Mouse (Mus musculus) stomach, adult 2 months (tissue): ENCODE measurements around the gene Sall2. TPM values are rescaled to one million over a fixed set of nuclear protein-coding genes. Genes with fewer than 3 reads are reported as not detected.

ENCODE experiments used
- polyA plus RNA-seq: library from polyadenylated mRNA; depleted of rRNA; stranded (reverse); fragments of >200 nt; gene quantifications from 2 replicates; pipeline ENCODE4 v1.2.3, GENCODE M21; 2012; rRNA removed

Gene Sall2
- 0.73 and 0.97 TPM in 2 replicates for polyA plus RNA-seq

DNA sequence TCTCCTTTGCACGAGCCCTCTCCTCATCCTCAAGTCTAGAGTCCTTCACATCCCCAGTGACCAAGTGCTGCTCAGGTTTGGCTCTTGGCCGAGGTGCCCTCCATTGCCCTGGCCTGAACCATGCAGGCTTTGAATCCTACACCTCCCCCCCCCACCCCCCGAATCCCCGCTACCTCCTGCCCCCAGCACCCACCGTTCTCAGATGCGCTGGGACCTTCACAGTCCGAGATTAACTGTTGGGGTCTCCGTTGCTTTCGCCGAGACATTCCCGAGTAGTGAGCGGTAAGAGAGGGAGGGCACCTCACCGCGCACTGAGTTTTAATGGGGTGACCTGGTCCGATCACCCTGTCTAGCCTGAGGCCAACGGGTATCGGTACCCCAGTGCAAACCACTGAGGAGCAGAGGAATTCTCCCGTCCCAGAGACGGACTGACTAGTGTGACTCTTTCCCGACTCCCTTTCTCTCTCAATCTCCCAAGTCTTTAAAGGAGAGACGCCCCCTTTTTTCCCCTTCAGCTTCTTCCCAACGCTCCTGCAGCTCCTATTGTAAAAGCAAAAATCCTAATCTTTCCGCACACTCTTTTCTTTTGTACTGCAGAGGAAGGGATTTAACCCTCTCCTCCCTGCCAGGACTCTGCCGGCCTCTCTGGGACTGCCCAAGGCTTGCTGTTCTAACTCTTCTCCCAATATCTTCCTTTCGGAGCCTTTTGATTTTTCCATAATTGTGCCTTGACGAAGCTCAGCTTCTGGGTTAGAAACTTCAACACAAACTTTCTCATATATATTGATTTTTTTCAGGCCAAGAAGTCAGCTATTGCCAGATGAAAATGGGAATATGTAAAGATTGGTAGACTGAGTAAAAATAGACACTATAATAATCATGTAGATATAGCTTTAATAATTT, at the start of gene Sall2:
Gene Sall2 (minus strand): TSS at position 853 of the 903 bp plus-strand sequence.

DNA sequence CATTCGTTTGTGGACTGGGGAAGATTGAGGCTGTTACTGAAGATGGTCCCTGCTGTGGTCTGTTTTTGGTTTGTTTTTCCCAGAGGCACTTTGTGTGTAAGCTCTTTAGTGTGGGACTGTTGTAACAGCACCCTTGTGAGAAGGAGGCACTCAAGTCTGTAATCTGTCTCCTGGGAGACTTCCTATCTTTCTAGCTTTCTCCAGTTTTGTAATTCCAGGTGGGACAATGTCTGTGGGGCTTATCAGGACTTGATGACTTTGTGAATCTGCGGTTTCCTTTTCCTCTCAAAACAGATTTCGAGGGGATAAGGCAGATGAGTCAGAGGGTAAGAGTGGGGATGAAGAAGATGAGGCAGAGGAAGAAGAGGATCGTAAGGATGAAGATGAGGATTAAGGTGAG, 27.7 kb upstream of the Sall2 start, which contains the start of gene Olfr1513:
Gene Olfr1513 (minus strand): TSS at position 101 of the 400 bp plus-strand sequence.

DNA sequence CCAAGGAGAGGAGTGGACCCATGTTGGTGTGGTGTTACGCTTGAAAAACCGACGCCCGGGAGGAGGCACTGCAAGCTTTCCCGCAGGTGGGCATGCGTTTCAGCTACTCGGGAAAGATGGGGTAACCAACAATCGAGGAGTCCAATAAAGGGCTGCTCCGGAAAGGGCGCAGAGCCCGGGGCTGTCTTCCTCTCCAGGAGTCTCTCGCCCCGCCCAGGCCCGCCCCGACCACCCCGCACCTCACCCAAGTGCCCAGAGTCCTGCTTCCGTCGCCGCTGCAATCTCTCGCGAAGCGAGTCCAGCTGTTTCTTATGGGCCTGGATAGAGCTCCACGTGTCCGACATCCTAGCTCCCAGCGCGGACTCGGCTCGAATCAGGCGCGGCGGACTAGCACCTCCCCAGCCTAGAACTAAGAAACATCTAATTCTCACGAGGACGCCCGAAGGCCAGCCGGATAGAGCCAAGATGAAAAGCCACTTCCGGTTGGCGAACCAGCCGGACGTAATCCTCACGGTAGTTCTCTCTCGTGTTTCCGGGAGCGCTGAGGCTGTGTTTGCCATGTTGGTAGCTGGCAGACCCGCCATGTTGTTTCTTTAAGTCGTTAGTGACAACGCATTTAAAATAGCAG, 23.8 kb downstream of the Sall2 start, which contains the start of gene Mettl3:
Gene Mettl3 (minus strand): TSS at position 485 of the 628 bp plus-strand sequence.

DNA sequence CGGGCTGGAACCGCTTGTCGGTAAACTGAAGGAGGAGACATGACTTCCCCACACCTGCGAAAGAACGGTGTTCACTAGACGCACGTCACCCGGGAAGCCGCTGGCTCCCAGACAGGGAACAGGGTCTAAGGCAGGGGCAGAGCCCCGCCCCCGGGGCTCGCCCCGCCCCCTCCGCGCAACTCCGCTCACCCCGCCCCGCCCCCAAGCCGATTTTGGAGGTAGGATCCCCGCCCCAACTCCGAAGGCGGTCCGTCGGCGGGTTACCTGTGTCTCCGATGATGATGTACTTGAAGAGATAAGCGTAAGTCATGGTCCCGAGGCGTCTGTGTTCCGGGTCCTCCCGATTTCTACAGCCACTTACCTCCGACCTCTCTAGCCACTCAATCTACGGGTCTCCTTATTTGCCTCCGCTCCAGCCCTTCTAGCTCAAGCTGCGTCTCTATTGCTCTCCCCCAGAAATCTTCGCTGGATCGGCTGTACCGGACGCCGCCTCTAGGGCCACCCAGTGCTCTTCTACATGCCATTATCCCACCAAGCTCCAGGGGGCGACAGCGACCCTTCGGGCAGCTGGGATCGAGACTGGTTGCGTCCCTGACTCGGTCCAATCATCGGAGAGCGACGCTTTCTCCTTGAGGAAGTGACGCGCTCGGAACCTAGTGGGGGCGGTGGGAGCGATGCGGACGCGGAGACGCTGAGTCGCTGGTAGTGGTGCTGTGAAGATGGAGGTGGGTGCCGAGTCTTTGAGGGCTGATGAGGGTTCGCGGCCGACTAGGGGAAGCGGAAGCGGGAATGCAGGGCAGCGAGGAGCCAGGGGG, 49.4 kb downstream of the Sall2 start, which contains the start of the genes Tox4 and Rab2b:
Gene Tox4 (plus strand): TSS at position 215 of the 815 bp plus-strand sequence.
Gene Rab2b (minus strand): TSS at position 614 of the 815 bp plus-strand sequence.

Other genes starting within 250 kb of the Sall2 start
- gene Hnrnpc, start 224.7 kb downstream of the Sall2 start, polyA plus RNA-seq = 10.7 and 21.2 TPM in 2 replicates
- gene Rpgrip1, start 218.1 kb downstream of the Sall2 start, polyA plus RNA-seq = 0.41 and 1.6 TPM in 2 replicates
- 2.0 and 3.1 TPM in 2 replicates for gene Supt16, start 131.3 kb downstream of the Sall2 start, polyA plus RNA-seq
- gene Chd8, start 71.0 kb downstream of the Sall2 start, polyA plus RNA-seq = 10.5 and 13.2 TPM in 2 replicates
- gene Tox4, start 49.6 kb downstream of the Sall2 start, polyA plus RNA-seq = 12.2 and 13.6 TPM in 2 replicates
- 1.1 and 1.8 TPM in 2 replicates for gene Rab2b, start 49.2 kb downstream of the Sall2 start, polyA plus RNA-seq
- 5.2 and 7.9 TPM in 2 replicates for gene Mettl3, start 23.6 kb downstream of the Sall2 start, polyA plus RNA-seq
- not detected in 2 replicates for gene Olfr1513, start 27.6 kb upstream of the Sall2 start, polyA plus RNA-seq
- gene Olfr1512, start 50.4 kb upstream of the Sall2 start, polyA plus RNA-seq = not detected in 2 replicates
- not detected in 2 replicates for gene Olfr1511, start 68.6 kb upstream of the Sall2 start, polyA plus RNA-seq
- not detected in 2 replicates for gene Olfr1510, start 85.6 kb upstream of the Sall2 start, polyA plus RNA-seq
- gene Olfr1509, start 114.2 kb upstream of the Sall2 start, polyA plus RNA-seq = not detected in 2 replicates
- not detected in 2 replicates for gene Olfr1508, start 138.7 kb upstream of the Sall2 start, polyA plus RNA-seq
- gene Olfr1507, start 167.0 kb upstream of the Sall2 start, polyA plus RNA-seq = not detected in 2 replicates